Comparison of ENCODE assay signal across 8 mouse cellular contexts in the genomic region with DNA sequence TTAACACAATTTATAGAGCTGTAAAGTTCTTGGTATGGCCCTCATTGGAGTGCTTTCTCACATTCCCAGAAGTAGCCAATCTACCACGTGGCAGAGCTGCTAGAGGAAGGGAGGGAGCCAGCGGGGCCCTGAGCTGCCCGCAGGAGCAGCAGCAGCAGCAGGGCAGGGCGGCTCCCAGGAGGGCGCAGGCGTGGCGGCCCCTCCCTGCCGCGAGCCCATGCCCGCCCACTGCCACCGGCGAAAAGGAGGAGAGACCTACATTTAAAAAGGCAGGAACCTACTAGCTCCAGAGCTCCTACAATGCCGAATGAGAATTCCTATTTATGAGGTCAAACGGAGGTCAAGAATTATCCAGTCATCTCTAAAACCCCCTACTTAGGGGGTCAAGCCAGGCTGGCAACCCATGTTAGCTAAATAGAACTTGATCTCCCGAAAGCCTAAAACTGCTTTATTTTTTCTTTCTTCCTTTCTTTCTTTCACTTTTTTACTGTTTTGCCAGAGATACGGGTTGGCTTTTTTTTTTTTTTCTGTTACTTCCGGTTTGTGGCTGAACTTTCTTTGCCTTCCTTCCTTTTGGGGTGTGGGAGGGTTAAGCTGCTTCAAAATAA.
DNase-seq lines count a peak whose midpoint lies in the region; ATAC-seq and TF ChIP-seq lines count a peak whose summit lies in the region.

No protein-coding gene starts in this region.

- H3K4me1 ChIP-seq in embryonic facial prominence, embryonic 14.5 days (ENCODE audit: control insufficient read depth, insufficient read depth, low read length) = peaks cover 27% of the 10 kb centered on the region
- peaks cover 29% of the 10 kb centered on the region for H3K4me1 ChIP-seq in heart, embryonic 15.5 days (replicated peaks)
- peaks cover 22% of the 10 kb centered on the region for H3K4me1 ChIP-seq in spleen, adult 2 months (ENCODE audit: control insufficient read depth, insufficient read depth, insufficient read length)

- H3K27ac ChIP-seq in embryonic facial prominence, embryonic 14.5 days (replicated peaks; ENCODE audit: low read depth, low read length) = peak overlapping the region; percentile 77
- H3K27ac ChIP-seq in heart, embryonic 15.5 days = peak overlapping the region; percentile 84
- peak overlapping the region; percentile 93 for H3K27ac ChIP-seq in spleen, adult 2 months (ENCODE audit: insufficient read depth, low read length)

- H3K4me2 ChIP-seq in embryonic facial prominence, embryonic 14.5 days (ENCODE audit: low read depth, low read length) = peak overlapping the region; percentile 52
- H3K4me2 ChIP-seq in heart, embryonic 15.5 days = peak overlapping the region; percentile 80

- peak; percentile 68 to 73 for DNase-seq in B cell, adult 2 months
- peak; percentile 77 for DNase-seq in R1 (ENCODE audit: low read depth, low spot score)
- DNase-seq in embryonic facial prominence, embryonic 14.5 days (ENCODE audit: low spot score) = peak; percentile 90
- DNase-seq in kidney, postnatal 10 days = peak; percentile 87
- peak in 1 of 2 experiments; percentile 75 for DNase-seq in spleen, adult 2 months (ENCODE audit: low read depth in 1 of 2, low spot score in 2 of 2)
- no peak for DNase-seq in frontal cortex, postnatal 10 days (ENCODE audit: low spot score in 2 of 2)

- peak; percentile 38 for TF ChIP-seq POLR2A in spleen, adult 2 months (IDR thresholded peaks at IDR 0.05; ENCODE audit: low read depth, low read length)

- no peak overlapping the region for H3K9ac ChIP-seq in embryonic facial prominence, embryonic 14.5 days (ENCODE audit: low read depth, low read length)
- H3K9ac ChIP-seq in heart, embryonic 15.5 days = peak overlapping the region; percentile 49

- peak overlapping the region; percentile 27 for H3K4me3 ChIP-seq in embryonic facial prominence, embryonic 14.5 days (ENCODE audit: low read depth, low read length)
- H3K4me3 ChIP-seq in heart, embryonic 15.5 days = peak overlapping the region; percentile 50
- peak overlapping the region; percentile 50 for H3K4me3 ChIP-seq in spleen, adult 2 months (ENCODE audit: extremely low read depth, insufficient read depth, insufficient read length)

- TF ChIP-seq CTCF in spleen, adult 2 months (IDR thresholded peaks at IDR 0.05; ENCODE audit: extremely low read depth, insufficient read depth, insufficient read length, insufficient replicate concordance) = no peak

- no peaks in the 10 kb centered on the region for H3K9me3 ChIP-seq in embryonic facial prominence, embryonic 14.5 days (ENCODE audit: control insufficient read depth, low read length)
- no peaks in the 10 kb centered on the region for H3K9me3 ChIP-seq in heart, embryonic 15.5 days (replicated peaks)

- peak; percentile 81 for ATAC-seq in embryonic facial prominence, embryonic 14.5 days (ENCODE audit: low read depth)
- peak; percentile 77; the same call in 1 of the 2 replicates for ATAC-seq in heart, embryonic 15.5 days (replicated peaks; ENCODE audit: insufficient number of reproducible peaks, insufficient read depth, low FRiP score, low read depth)
- ATAC-seq in megakaryocyte, adult 5-6 weeks (ENCODE audit: poor library complexity, severe bottlenecking) = peak; percentile 82

- H3K36me3 ChIP-seq in embryonic facial prominence, embryonic 14.5 days (ENCODE audit: control insufficient read depth, insufficient read depth, low read length) = no peaks in the 10 kb centered on the region
- H3K36me3 ChIP-seq in heart, embryonic 15.5 days = no peaks in the 10 kb centered on the region
- no peaks in the 10 kb centered on the region for H3K36me3 ChIP-seq in spleen, adult 2 months (ENCODE audit: control insufficient read depth, insufficient read depth, low read length)

- H3K27me3 ChIP-seq in embryonic facial prominence, embryonic 14.5 days (replicated peaks; ENCODE audit: control insufficient read depth, insufficient read depth, low read length) = no peaks in the 10 kb centered on the region
- no peaks in the 10 kb centered on the region for H3K27me3 ChIP-seq in heart, embryonic 15.5 days
- no peaks in the 10 kb centered on the region for H3K27me3 ChIP-seq in spleen, adult 2 months (ENCODE audit: control insufficient read depth, insufficient read depth, low read length)

- WGBS in embryonic facial prominence, embryonic 14.5 days = under 1% methylated on average over 17 of the region's 17 CpGs
- WGBS in heart, embryonic 15.5 days = 1% methylated on average over 17 of the region's 17 CpGs
- WGBS in spleen, adult 2 months = under 1% methylated on average over 17 of the region's 17 CpGs

Comparison
In these comparisons a context has a peak if more than half of its experiments do, and no peak if none do; other contexts are left out.
1. DNase-seq: peak in B cell, adult 2 months (2 of 2), R1 (single experiment), embryonic facial prominence, embryonic 14.5 days (single experiment) and kidney, postnatal 10 days (single experiment); none in frontal cortex, postnatal 10 days (0 of 2).
2. Peak in every context shown above with its lines, with median percentiles within 50 percentile points of each other: ATAC-seq, H3K27ac ChIP-seq and H3K4me3 ChIP-seq.